Mouse (Mus musculus): ENCODE measurements around the gene Grem1. TPM values are rescaled to one million over a fixed set of nuclear protein-coding genes. Genes with fewer than 3 reads are reported as not detected.

The Grem1 gene
- polyA plus RNA-seq, 1 experiment from 2014 or later, result 0.07 TPM

- H3K36me3 ChIP-seq (ENCODE audit: inconsistent target), result no peaks in the 10 kb centered on the region
- 93% methylated on average over 5 of the region's 5 CpGs for WGBS (ENCODE audit: missing documents)
- no peaks in the 10 kb centered on the region for H3K79me2 ChIP-seq (ENCODE audit: inconsistent target)
- no peak overlapping the region for H3K27ac ChIP-seq
- H3K4me3 ChIP-seq (ENCODE audit: inconsistent target), result no peak overlapping the region
Observed at GRCm38 (mm10) chr2:113701507-113701906, 56.9 kb downstream of the Grem1 start.

GRCm38 (mm10) chr2:113696647-113697046, 61.8 kb downstream of the Grem1 start:
- no peak overlapping the region for H3K27ac ChIP-seq
- no peaks in the 10 kb centered on the region for H3K79me2 ChIP-seq (ENCODE audit: inconsistent target)
- no peak overlapping the region for H3K4me3 ChIP-seq (ENCODE audit: inconsistent target)
- no peaks in the 10 kb centered on the region for H3K36me3 ChIP-seq (ENCODE audit: inconsistent target)
- 95% methylated on average over 5 of the region's 5 CpGs for WGBS (ENCODE audit: missing documents)

GRCm38 (mm10) chr2:113696222-113696621, 62.2 kb downstream of the Grem1 start:
- H3K79me2 ChIP-seq (ENCODE audit: inconsistent target), result no peaks in the 10 kb centered on the region
- WGBS (ENCODE audit: missing documents), result 88% methylated on average over 3 of the region's 3 CpGs

More at GRCm38 (mm10) chr2:113696222-113696621, 62.2 kb downstream of the Grem1 start:
- H3K27ac ChIP-seq, result no peak overlapping the region
- H3K36me3 ChIP-seq (ENCODE audit: inconsistent target), result no peaks in the 10 kb centered on the region
- no peak overlapping the region for H3K4me3 ChIP-seq (ENCODE audit: inconsistent target)

Other genes with a start within 250 kb of the Grem1 start
- not detected in 3 replicates for gene Scg5, start 70.5 kb upstream of the Grem1 start, polyA plus RNA-seq (2018)
- gene Arhgap11a, start 90.0 kb upstream of the Grem1 start, polyA plus RNA-seq (2018), result 17.0 to 23.3 TPM (median 23.1 TPM) in 3 replicates

All from macrophage (primary cell).